Mouse (Mus musculus) fat pad, adult 2 months (tissue): ENCODE results near the gene Arxes2.
"Not testable (repeated sequence)": the region's sequence is repeated elsewhere in the genome, so short reads cannot be mapped to it uniquely, and the experiment has no call there.

Experiments used
- DNase-seq: peaks from one replicate; pipeline ENCODE4 v3.0.0-alpha.2; 2011; ENCODE audit warnings: low read depth, low spot score; ENCODE audit errors: extremely low read depth

Arxes2 gene

GRCm38 (mm10) chrX:135993664-135994119, at the start of gene Arxes2:
Gene Arxes2, plus strand, starts transcription at chrX:135993824.
- DNase-seq = not testable (repeated sequence)

- no peak for DNase-seq
Measured at GRCm38 (mm10) chrX:135948699-135949437, 44.8 kb upstream of the Arxes2 start.

GRCm38 (mm10) chrX:135956988-135957690, 36.5 kb upstream of the Arxes2 start:
- no peak for DNase-seq

- DNase-seq = no peak
Measured at GRCm38 (mm10) chrX:135957691-135958081, 35.9 kb upstream of the Arxes2 start.

GRCm38 (mm10) chrX:135958589-135959225, 34.9 kb upstream of the Arxes2 start:
- DNase-seq = no peak

- no peak for DNase-seq
Measured at GRCm38 (mm10) chrX:135959536-135959935, 34.1 kb upstream of the Arxes2 start.

GRCm38 (mm10) chrX:135962342-135962741, 31.3 kb upstream of the Arxes2 start:
- no peak for DNase-seq

GRCm38 (mm10) chrX:135963130-135963529, 30.5 kb upstream of the Arxes2 start:
- DNase-seq = no peak

- DNase-seq = no peak
Measured at GRCm38 (mm10) chrX:135963629-135964028, 30.0 kb upstream of the Arxes2 start.

GRCm38 (mm10) chrX:135973597-135974423, 19.8 kb upstream of the Arxes2 start:
- no peak for DNase-seq

GRCm38 (mm10) chrX:135974424-135975225, 19.0 kb upstream of the Arxes2 start:
- no peak for DNase-seq

GRCm38 (mm10) chrX:135975226-135975552, 18.4 kb upstream of the Arxes2 start:
- DNase-seq = no peak

GRCm38 (mm10) chrX:135984539-135985260, 8.9 kb upstream of the Arxes2 start:
- DNase-seq = no peak

- no peak for DNase-seq
Measured at GRCm38 (mm10) chrX:135986267-135986666, 7.4 kb upstream of the Arxes2 start.

GRCm38 (mm10) chrX:135990661-135991060, 3.0 kb upstream of the Arxes2 start:
- no peak for DNase-seq

GRCm38 (mm10) chrX:135993192-135993594, 431 bp upstream of the Arxes2 start:
- not testable (repeated sequence) for DNase-seq

GRCm38 (mm10) chrX:136007199-136007843, 13.7 kb downstream of the Arxes2 start:
- DNase-seq = no peak

- no peak for DNase-seq
Measured at GRCm38 (mm10) chrX:136014392-136014791, 20.8 kb downstream of the Arxes2 start.

- no peak for DNase-seq
Measured at GRCm38 (mm10) chrX:136030331-136030730, 36.7 kb downstream of the Arxes2 start.
